Mouse (Mus musculus): Measurements from ENCODE around the gene Vgll3. TPM values are rescaled to one million over a fixed set of nuclear protein-coding genes. Genes with fewer than 3 reads are reported as not detected.

The Vgll3 gene
- total and polyA plus RNA-seq, 2 experiments from 2014 or later, result 1.8 to 7.1 TPM

GRCm38 (mm10) chr16:65864471-65864870 lies 49.4 kb downstream of the Vgll3 start:
- Histone ChIP-seq H3K9ac (replicated peaks; ENCODE audit: low read depth, low read length) (no peak overlapping the region), H3K4me3 (ENCODE audit: low read depth, low read length) (no peak overlapping the region), H3K4me2 (ENCODE audit: low read depth, low read length) (no peak overlapping the region), H3K27ac (ENCODE audit: low read depth) (no peak overlapping the region), H3K36me3 (replicated peaks; ENCODE audit: control insufficient read depth, insufficient read depth, low read length) (no peaks in the 10 kb centered on the region), H3K27me3 (ENCODE audit: control insufficient read depth, insufficient read depth, low read length) (no peaks in the 10 kb centered on the region), H3K4me1 (ENCODE audit: control insufficient read depth, insufficient read depth) (no peaks in the 10 kb centered on the region), H3K9me3 (replicated peaks; ENCODE audit: control insufficient read depth, low read length) (no peaks in the 10 kb centered on the region)
- no peak for ATAC-seq (ENCODE audit: insufficient read depth, low read depth)
- no peak for DNase-seq (ENCODE audit: low spot score)
- 72% methylated on average over 5 of the region's 5 CpGs for WGBS
- no peak for TF ChIP-seq EP300 (IDR thresholded peaks at IDR 0.05; ENCODE audit: low read depth)
- no peak for TF ChIP-seq CTCF (IDR thresholded peaks at IDR 0.05; ENCODE audit: low read depth)

GRCm38 (mm10) chr16:65867927-65868326 lies 52.9 kb downstream of the Vgll3 start:
- no peak overlapping the region for H3K9ac ChIP-seq (replicated peaks; ENCODE audit: low read depth, low read length)
- H3K36me3 ChIP-seq (replicated peaks; ENCODE audit: control insufficient read depth, insufficient read depth, low read length), result no peaks in the 10 kb centered on the region
- no peak overlapping the region for H3K27ac ChIP-seq (ENCODE audit: low read depth)
- DNase-seq (ENCODE audit: low spot score) (no peak), ATAC-seq (ENCODE audit: insufficient read depth, low read depth) (no peak)
- H3K4me1 ChIP-seq (ENCODE audit: control insufficient read depth, insufficient read depth), result no peaks in the 10 kb centered on the region
- H3K4me2 ChIP-seq (ENCODE audit: low read depth, low read length), result no peak overlapping the region
- no peaks in the 10 kb centered on the region for H3K27me3 ChIP-seq (ENCODE audit: control insufficient read depth, insufficient read depth, low read length)
- no peak overlapping the region for H3K4me3 ChIP-seq (ENCODE audit: low read depth, low read length)
- no peak for TF ChIP-seq EP300 (IDR thresholded peaks at IDR 0.05; ENCODE audit: low read depth)
- no peak for TF ChIP-seq CTCF (IDR thresholded peaks at IDR 0.05; ENCODE audit: low read depth)
- H3K9me3 ChIP-seq (replicated peaks; ENCODE audit: control insufficient read depth, low read length), result no peaks in the 10 kb centered on the region
- WGBS, result 32% methylated on average over 2 of the region's 2 CpGs

DNA sequence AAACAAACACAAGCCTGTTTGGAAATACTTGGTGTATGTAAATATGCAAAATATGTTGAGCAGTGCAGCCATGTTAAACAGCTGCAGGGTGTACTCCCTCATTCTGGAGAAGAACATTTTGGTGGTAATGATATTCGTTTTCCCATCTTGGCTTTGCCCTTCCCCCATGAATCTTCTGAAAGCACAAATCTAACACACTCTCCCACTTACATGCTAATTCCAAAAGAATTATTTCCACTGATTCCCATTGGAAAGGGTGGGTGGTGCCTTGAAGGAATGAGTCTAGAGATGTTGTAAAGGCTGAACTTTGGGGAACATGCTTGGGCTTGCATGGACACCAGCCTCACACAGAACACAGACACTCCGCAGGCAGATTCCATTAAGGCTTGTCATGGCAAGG lies 53.9 kb downstream of the Vgll3 start:
- no peak overlapping the region for H3K4me3 ChIP-seq (ENCODE audit: low read depth, low read length)
- TF ChIP-seq EP300 (IDR thresholded peaks at IDR 0.05; ENCODE audit: low read depth) (no peak), CTCF (IDR thresholded peaks at IDR 0.05; ENCODE audit: low read depth) (no peak)
- no peaks in the 10 kb centered on the region for H3K9me3 ChIP-seq (replicated peaks; ENCODE audit: control insufficient read depth, low read length)
- H3K36me3 ChIP-seq (replicated peaks; ENCODE audit: control insufficient read depth, insufficient read depth, low read length), result no peaks in the 10 kb centered on the region
- no peaks in the 10 kb centered on the region for H3K4me1 ChIP-seq (ENCODE audit: control insufficient read depth, insufficient read depth)
- no peak overlapping the region for H3K9ac ChIP-seq (replicated peaks; ENCODE audit: low read depth, low read length)
- H3K27ac ChIP-seq (ENCODE audit: low read depth), result no peak overlapping the region
- H3K27me3 ChIP-seq (ENCODE audit: control insufficient read depth, insufficient read depth, low read length), result no peaks in the 10 kb centered on the region
- DNase-seq (ENCODE audit: low spot score) (no peak), ATAC-seq (ENCODE audit: insufficient read depth, low read depth) (no peak)
- H3K4me2 ChIP-seq (ENCODE audit: low read depth, low read length), result no peak overlapping the region
- 61% methylated on average over 2 of the region's 2 CpGs for WGBS

- Histone ChIP-seq H3K27ac (ENCODE audit: low read depth) (no peak overlapping the region), H3K4me2 (ENCODE audit: low read depth, low read length) (no peak overlapping the region), H3K4me1 (ENCODE audit: control insufficient read depth, insufficient read depth) (no peaks in the 10 kb centered on the region), H3K9me3 (replicated peaks; ENCODE audit: control insufficient read depth, low read length) (no peaks in the 10 kb centered on the region), H3K4me3 (ENCODE audit: low read depth, low read length) (no peak overlapping the region), H3K27me3 (ENCODE audit: control insufficient read depth, insufficient read depth, low read length) (no peaks in the 10 kb centered on the region), H3K36me3 (replicated peaks; ENCODE audit: control insufficient read depth, insufficient read depth, low read length) (no peaks in the 10 kb centered on the region), H3K9ac (replicated peaks; ENCODE audit: low read depth, low read length) (no peak overlapping the region)
- WGBS, result 84% methylated on average over 4 of the region's 4 CpGs
- no peak for DNase-seq (ENCODE audit: low spot score)
- TF ChIP-seq EP300 (IDR thresholded peaks at IDR 0.05; ENCODE audit: low read depth), result no peak
- TF ChIP-seq CTCF (IDR thresholded peaks at IDR 0.05; ENCODE audit: low read depth), result no peak
- ATAC-seq (ENCODE audit: insufficient read depth, low read depth), result no peak
Measured at GRCm38 (mm10) chr16:65888940-65889339, 73.9 kb downstream of the Vgll3 start.
